Mouse (Mus musculus) central nervous system, embryonic 11.5 days (tissue): ENCODE results near the gene Med22. TPM values are rescaled to one million over a fixed set of nuclear protein-coding genes. Genes with fewer than 3 reads are reported as not detected.

ENCODE experiments used
- polyA plus RNA-seq: library from polyadenylated mRNA; depleted of rRNA; stranded (reverse); fragments of >200 nt; gene quantifications from 2 replicates; pipeline ENCODE4 v1.2.3, GENCODE M21; 2012; rRNA removed

Med22 gene
- polyA plus RNA-seq: 64.0 and 77.5 TPM in 2 replicates

DNA sequence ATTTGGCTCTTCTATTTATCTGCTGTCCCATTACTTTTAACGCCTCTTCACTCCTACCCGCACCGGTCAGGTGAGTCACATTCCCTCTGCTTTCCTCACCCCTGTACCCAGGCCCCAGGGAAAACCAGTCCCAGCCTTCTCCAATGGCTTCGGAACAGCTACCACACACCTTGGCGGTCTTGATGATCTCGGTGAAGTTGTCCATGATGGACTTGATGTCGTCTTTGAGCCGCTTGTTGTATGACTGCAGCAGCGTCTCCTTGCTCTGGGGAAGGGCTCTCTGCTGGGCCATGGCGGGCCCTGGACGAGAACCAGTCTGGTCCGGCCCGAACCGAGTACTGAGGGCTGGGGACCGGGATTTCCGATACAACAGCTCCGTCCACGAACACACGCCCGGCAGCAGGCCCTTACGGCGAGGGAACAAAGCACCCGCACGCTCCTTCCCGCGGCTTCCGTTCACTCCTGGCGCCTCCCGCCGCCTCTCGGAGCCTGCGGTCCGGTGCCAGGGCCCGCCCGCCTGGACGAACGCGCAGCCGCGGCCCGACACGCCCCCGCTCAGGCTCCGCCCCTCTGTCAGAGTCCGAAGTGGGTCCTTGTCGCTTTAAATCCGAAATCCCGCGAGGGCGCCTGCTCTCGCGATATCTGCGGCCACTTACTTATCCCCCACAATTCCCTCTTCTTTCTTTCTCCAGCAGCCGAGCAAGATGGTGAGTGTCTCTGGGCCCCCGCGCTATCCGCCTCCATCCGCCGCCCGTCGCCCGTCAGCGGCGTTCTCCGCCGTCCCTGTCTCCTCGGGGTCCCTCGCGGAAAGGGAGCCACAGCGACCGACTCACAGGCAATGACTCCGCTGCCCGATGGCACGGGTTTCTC lies at the start of gene Med22, which contains the start of gene Rpl7a:
Med22 (minus strand) TSS at position 554 of the 870 bp plus-strand sequence.
Rpl7a (plus strand) TSS at position 641 of the 870 bp plus-strand sequence.

DNA sequence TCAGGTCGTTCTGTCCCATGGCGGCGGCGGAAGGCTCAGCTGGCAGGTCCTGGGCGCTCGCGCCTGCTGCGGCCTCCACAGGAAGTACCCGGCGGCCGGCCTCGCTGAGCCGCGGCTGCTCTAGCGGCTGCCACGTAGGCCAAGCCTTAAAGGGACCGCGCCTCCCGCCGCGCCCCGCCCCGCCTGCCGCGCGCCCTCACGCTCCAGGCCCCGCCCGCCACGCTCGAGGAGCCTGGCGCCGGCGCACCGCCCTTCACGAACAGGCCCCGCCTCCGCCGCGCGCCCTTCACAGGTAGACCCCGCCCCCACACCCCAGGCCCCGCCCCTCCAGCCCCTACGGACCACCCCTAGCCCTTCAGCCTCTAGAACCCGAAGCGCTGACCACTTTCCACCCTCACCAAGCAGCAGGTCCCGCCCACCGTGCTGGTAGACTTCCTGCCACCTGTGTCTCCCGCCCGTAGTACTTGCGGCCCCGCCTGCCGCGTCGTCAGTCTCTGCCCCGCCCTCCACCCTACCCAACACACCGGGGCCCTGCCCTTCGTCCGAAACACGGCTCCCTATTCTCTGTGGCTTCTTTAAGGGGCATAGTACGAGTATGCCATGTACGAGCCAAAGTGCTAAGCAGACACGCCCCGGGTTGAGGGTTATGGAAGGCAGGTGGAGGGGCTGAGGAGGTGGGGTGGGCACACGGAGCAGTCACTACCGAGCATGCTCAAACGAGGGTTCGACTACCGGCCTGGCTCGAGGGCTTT lies 23.0 kb upstream of the Med22 start, which contains the start of the genes Surf4 and Stkld1:
Surf4 (minus strand) TSS at position 625 of the 752 bp plus-strand sequence.
Stkld1 (plus strand) TSS at position 744 of the 752 bp plus-strand sequence.

DNA sequence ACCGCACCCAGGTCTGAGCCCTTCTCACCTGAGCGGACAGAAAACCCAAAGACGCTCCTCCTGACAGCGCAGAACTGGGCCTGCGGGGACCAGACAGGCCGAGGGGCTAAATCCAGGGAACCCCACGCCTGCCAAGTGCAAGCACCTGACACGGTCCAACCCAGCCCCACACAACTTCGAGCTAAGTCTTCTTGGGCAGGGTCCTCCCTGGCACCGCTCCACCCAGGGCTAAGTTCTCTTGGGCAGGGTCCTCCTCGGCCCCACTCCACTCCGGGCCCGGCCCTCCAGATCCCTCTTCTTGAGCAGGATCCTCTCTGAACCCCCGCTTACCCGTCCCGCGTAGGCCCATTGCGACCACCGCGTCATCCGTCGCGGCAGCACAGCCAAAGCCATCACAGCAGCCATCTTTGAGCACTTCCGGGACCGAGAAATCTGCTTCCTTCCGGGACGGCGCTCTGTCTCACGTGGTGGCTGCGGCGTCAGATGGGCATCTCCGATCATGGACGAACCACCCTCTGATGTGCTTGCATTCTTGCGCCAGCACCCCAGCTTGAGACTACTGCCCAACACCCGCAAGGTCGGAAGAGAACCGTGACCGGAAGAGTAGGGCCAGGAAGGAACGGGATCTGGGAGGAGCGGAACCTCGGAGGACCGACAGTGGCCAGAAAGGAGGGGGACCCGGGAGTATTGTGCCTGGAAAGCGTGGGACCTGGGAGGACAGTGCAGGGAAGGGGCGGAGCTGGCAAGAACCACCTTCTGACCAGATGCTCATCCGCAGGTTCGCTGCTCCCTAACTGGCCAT lies 5.7 kb upstream of the Med22 start, which contains the start of the genes Surf2 and Surf1:
Surf2 (plus strand) TSS at position 441 of the 802 bp plus-strand sequence.
Surf1 (minus strand) TSS at position 604 of the 802 bp plus-strand sequence.

DNA sequence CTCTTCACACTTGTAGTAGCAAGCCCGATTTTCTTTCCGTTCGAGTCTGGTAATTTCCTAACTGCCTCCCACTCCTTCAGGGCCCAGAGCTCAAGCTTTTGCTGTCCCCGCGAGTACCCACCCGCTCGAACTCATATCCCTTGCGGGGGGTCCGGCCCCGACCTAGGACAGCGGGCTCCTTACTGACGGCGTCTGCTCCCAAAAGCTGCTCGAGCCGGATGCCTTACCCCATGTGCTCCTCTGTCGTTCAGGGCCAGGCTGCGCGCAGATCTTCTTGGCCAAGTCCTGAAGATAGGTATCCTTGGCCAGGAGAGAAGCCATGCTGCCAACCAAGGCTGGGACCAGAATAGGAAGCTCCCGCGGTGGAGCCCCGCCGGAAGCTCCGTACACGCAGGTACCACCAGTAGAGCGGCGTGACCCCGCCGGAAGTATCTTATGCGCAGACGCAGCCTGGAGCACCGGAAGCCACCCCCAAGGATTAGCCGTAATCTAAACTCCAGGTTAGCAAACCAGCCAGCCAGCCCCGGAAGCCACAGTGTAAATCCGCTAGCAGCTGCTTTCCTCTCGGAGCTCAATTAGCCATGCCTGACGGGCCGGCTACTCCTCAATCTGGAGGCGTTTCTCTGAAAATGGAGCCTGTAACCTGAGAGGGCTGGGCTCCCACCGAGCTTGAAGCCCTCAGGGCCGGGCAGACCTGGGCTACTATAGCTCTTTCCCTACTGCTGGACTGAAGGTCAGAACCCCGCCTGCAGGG lies 7.8 kb downstream of the Med22 start, which contains the start of gene Surf6:
Surf6 (minus strand) TSS at position 413 of the 754 bp plus-strand sequence.

DNA sequence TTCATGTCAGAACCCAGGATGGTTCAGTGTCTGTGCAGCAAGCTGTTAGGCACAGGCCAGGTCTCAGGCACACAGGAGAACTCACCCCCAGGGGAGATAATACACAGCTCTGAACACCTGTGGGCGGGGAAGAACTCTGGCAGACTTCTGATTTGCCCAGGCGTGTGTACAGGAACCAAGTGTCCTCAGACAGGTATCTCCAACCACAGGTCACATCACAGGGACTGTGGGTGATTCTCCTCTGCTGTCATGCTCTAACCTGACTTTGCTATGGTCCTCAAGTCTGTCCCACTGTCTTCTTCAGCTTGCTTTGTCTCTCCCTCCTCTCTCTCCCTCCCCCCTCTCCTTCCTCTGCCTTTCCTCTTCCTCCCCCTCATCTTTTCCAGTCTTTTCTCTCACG lies 45.6 kb downstream of the Med22 start, which contains the start of gene Abo:
Abo (minus strand) TSS at position 101 of the 400 bp plus-strand sequence.

Other genes starting within 250 kb of the Med22 start
- gene Lcn4, start 239.4 kb downstream of the Med22 start, polyA plus RNA-seq: not detected in 2 replicates
- gene Abo, start 45.7 kb downstream of the Med22 start, polyA plus RNA-seq: not detected in 2 replicates
- 28.5 and 35.8 TPM in 2 replicates for gene Surf6, start 7.8 kb downstream of the Med22 start, polyA plus RNA-seq
- 2,350 and 2,645 TPM in 2 replicates for gene Rpl7a, start 87 bp upstream of the Med22 start, polyA plus RNA-seq
- 46.3 and 50.5 TPM in 2 replicates for gene Surf2, start 5.7 kb upstream of the Med22 start, polyA plus RNA-seq
- gene Surf1, start 5.9 kb upstream of the Med22 start, polyA plus RNA-seq: 48.7 and 54.6 TPM in 2 replicates
- 65.9 and 113 TPM in 2 replicates for gene Surf4, start 23.3 kb upstream of the Med22 start, polyA plus RNA-seq
- 0.02 and 0.06 TPM in 2 replicates for gene Stkld1, start 23.4 kb upstream of the Med22 start, polyA plus RNA-seq
- 65.9 and 68.0 TPM in 2 replicates for gene Rexo4, start 53.7 kb upstream of the Med22 start, polyA plus RNA-seq
- 0.09 and 0.11 TPM in 2 replicates for gene Adamts13, start 62.7 kb upstream of the Med22 start, polyA plus RNA-seq
- 90.2 and 91.9 TPM in 2 replicates for gene Cacfd1, start 99.2 kb upstream of the Med22 start, polyA plus RNA-seq
- gene Slc2a6, start 117.3 kb upstream of the Med22 start, polyA plus RNA-seq: 2.2 and 2.4 TPM in 2 replicates
- gene Mymk, start 161.5 kb upstream of the Med22 start, polyA plus RNA-seq: 0.05 and 7.6 TPM in 2 replicates
- 7.3 and 8.3 TPM in 2 replicates for gene Adamtsl2, start 168.7 kb upstream of the Med22 start, polyA plus RNA-seq
- gene Fam163b, start 231.8 kb upstream of the Med22 start, polyA plus RNA-seq: 0.18 and 0.63 TPM in 2 replicates